Mouse (Mus musculus): ENCODE measurements at regions not wholly inside any gene's neighbourhood (a gene's known extent, or its start where the extent isn't known, plus 50 kb on each side); places are given as distances from the start of the nearest gene placed in this dataset.

DNA sequence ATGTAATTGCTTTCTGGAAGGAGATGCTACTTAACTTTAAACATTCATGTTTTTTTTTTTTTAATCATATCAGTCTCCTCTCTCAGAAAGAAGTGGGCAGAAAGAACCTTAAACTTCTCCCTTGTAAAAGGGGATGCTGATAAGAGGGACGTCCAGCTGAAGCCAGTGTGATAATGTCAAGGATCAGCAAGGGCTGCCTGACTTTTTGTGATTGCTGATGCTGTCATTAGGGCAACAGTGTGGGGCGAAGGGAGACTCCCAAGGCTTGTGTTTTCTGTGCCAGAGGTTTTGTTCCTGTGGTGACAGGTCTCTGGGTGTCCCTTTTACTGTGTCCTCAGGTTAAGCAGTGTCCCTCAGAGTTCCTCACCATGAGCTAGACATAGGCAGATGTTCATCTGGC is 61.8 kb upstream of the Prkar2b start:
- TF ChIP-seq MYC (IDR thresholded peaks at IDR 0.05; ENCODE audit: low read depth, low read length) (no peak), CTCF (IDR thresholded peaks at IDR 0.05 in 2 of 3, conservative IDR thresholded peaks at IDR 0.05 in 1 of 3; ENCODE audit: control insufficient read depth in 1 of 3, insufficient read depth in 1 of 3, low read depth in 2 of 3, low read length in 3 of 3, poor library complexity in 1 of 3, severe bottlenecking in 1 of 3) (no peak), POLR2A (IDR thresholded peaks at IDR 0.05; ENCODE audit: control insufficient read depth in 1 of 2, insufficient read depth in 1 of 2, low read depth in 1 of 2, low read length in 2 of 2, poor library complexity in 1 of 2) (no peak)

Data from MEL (cell line).